Mouse (Mus musculus) right cerebral cortex, postnatal 25 days (tissue): Measurements from ENCODE around the gene Il10rb.
A peak's percentile ranks its signal among the peaks of the same experiment; 100 is the strongest.

ENCODE experiments used
- DNase-seq: peaks from one replicate; pipeline ENCODE4 v3.0.0; 2022

Il10rb gene

DNA sequence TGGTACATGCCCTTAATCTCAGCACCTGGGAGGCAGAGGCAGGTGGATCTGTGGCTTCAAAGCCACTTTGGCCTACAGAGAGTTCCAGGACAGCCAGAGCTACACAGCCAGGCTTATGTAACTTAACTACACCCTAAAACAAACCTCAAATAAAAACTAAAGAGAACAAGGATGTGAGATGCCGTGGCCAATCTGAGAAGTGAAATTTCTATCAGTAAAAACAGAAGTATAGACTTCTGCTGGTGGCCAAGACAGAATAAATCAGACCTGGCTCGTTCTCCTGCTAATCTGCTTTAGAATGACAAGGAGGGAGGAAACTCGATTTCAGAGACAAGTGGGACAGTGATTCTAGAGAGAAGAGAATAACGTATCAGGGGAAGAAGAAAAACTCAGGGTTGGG is 49.9 kb downstream of the Il10rb start:
- DNase-seq, result no peak

DNA sequence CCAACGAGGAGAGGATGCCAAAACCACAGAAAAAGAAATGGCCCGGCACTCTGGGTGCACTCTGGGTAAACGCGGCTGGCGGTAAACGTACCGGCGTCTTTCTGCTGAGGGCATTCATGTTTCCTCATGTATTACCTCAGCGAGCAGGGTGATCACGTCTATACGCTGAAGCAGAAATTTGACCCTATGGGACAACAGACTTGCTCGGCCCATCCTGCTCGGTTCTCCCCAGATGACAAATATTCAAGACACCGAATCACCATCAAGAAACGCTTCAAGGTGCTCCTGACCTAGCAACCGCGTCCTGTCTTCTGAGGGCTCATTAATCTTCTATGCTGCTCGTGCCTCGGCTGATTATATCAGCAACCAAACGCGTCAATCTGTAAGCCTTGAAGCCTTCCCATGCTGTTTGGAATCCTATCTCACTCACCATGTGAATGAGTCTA is 52.4 kb downstream of the Il10rb start:
- DNase-seq, result no peak

DNA sequence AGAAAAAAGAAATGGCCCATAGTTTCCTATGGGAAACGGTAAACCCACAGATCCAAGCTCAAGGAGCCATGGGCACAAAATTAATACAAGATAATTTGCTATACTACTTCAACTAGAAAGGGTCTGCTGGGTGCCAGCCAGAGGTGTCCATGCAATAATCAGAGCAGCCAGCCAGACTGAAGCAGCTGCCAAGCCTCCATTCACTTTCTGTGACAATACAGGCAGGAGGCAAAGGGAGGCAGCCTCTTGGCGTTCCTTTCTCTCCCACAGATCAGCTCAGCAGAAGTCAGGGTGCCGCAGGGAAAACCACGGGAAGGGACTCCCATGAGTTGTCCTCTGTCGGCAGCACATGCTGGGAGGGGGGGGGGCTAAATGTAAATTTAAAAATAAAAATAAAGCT is 53.0 kb downstream of the Il10rb start:
- DNase-seq, result no peak

DNA sequence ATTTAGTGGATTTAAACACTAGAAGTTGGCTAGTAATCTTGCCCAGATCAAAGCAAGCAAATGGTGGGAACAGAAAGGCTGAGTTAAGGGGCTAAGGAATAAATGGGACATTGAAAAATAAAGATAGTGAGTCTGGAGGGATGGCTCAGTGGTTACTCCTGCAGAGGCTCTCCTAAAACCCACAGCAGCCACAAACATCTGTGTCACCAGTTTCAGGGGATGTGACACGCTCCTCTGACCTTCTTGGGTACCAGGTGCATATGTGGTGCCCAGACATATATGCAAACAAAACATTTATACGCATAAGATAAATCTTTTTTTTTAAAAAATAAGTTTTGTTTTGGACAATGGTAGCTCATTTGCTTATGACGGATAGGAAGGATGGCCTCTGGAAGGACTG is 53.4 kb downstream of the Il10rb start:
- no peak for DNase-seq

DNA sequence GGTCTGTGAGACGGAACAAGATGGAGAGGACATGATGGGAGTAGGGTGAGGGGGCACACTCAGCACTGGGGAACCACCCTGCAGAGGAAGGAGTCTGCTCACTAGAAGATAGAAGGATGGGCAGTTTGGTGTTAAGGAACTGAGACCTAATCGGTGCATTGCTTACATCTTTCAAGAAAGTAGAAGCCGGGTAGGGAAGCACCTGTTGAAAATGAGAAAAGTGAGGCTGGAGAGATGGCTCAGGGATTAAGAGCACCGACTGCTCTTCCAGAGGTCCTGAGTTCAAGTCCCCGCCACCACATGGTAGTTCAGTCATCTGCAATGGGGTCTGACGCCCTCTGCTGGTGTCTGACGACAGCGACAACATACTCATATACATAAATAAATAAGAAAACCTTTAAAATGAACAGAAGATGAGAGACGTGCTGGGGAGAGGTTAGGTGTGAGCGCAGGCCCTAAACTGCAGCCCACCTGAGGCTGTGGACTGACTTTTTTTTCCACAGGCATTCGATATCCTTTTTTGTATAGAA is 53.9 kb downstream of the Il10rb start:
- DNase-seq, result no peak

DNA sequence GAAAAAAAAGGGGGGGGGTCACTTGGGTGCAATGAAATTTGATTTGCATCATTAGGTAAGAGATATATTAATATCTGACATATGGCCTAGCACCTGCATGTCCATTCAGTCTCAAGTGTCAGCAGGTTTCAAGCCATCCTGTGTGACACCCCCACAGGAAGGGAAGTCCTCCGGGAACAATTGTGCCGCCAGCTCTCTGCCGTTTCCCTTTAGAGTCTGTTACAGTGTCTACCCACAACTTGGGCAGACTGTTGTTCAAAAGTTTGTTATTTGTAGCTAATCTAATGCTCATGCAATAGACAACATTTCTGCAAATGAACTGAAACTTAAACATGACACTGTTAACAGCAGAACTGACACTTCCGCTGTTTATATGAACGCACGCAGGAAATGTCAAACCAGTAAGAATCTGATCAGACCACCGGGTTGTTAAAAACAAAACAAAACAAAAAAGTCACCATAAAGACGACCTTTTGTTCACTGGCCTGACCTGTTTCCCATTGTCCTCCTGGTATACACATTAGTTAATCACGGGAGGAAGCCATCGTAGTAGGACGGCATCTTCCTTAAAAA is 55.2 kb downstream of the Il10rb start:
- no peak for DNase-seq

DNA sequence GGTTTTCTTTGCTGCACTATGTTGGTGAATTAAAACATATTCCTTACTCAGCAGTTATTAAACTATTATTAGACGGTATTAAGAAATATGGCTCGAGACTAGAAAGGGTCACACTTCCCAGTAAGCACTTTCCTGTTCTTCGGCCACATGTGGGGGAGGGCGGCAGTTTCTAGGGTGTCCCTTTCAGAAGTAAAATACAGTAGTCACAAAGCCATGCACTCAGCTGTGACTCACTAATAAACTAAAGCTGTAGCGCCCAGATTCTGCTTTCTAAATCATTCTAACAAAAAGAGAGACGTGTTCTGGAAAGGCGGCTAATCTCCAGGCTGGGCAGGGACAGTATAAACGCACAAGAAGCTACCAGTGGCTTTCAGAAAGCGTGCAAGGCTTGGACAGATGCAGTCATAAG is 55.8 kb downstream of the Il10rb start:
- DNase-seq, result no peak

DNA sequence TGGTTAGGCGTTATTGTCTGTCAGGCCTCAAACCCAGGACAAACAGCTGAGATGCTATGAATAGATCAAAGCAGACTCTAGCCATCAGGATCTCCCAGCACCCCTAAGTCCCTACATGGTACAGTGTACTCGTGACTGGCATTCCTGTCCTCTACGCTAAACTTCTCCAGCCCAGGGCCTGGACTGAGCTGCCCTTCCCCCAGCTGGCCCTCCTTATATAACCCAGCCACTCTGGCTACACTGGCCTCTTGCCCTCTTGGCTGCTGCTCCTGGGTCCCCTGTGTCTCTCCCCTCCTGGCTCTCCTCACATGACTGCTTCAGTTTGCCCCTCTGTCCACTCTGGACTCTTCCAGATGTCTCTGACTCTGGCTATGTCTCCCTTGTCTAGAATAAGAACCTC is 56.7 kb downstream of the Il10rb start:
- no peak for DNase-seq

DNA sequence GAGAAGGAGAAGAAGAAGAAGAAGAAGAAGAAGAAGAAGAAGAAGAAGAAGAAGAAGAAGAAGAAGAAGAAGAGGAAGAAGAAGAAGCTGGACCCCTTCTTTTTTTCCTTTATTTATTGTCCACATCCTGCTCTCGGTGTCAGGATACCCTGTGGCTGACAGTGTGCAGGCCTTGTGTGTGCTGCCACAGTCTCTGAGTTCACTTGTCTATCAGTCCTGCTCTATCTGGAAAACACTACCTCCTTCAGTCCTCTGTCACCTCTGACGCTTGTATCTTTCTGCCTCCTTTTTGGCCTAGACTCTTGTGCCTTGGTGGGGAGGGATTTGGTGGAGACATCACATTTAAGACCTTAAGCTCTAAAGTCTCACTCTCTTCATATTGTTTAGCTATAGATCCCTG is 57.4 kb downstream of the Il10rb start:
- no peak for DNase-seq

DNA sequence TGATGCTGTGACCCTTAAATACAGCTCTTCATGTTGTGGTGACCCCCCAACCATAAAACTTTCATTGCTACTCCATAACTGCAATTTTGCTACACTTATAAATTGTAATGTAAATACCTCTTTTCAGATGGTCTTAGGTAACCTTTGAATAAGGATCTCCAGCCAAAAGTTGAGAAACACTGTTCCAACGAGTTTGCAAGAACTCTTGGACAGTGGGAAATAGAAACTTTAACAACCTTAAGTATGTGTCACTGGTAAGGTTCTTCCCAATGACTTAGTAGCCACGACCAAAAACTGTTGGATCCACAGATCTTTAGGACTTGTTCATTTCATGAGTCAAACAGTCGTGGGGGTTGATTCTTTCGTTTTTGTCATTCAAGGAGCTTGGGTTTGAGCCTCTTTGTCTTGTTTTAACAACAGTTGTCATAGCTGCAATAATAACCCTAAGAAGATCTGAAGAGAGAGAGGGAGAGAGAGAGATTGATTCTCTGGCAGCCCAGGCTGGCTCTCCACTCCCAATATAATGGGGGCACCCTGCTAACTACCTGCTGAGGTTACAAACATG is 58.0 kb downstream of the Il10rb start:
- DNase-seq, result no peak

DNA sequence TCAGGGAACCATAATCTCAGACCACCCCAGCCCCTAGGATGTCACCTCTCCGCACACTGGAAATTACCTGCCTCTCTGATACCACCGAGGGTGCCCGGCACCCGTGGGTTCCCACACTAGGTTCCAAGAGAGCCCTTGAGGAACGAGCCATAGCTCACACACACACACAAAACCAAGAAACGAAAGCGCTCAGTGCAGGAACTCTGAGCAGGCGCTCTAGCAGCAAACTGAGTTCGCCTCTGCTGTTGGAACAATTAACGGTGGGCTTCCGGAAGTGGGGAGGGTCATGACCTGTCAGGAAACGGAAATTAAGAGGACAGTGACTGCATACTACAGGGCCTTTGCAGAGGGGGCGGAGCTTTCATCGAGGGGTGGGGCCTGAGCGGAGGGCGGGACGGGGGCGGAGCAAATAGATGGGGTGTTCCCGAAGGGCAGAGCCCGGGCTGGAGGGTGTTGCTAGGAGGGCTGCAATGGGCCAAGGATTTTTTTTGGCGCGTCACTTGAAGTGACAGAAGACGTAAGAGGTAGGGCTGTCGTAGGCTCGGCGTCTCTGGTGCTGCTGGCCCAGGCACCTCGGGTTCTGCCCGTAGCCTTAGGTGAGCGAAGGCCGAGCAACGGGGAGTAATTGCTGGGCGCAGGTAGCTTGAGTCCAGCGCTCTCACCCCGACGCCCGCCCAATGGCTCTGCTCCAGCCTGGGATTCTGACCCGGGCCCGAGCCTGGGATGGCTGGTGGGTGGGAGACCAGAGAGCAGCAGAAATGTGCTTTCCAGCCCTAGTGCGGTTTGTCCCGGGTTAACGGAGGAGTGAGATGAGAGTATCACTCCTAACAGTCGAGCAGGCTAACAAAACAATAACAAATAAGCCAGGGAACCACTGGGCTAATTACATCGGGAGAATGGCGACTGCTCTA is 58.9 kb downstream of the Il10rb start:
- peak; percentile 80 for DNase-seq

DNA sequence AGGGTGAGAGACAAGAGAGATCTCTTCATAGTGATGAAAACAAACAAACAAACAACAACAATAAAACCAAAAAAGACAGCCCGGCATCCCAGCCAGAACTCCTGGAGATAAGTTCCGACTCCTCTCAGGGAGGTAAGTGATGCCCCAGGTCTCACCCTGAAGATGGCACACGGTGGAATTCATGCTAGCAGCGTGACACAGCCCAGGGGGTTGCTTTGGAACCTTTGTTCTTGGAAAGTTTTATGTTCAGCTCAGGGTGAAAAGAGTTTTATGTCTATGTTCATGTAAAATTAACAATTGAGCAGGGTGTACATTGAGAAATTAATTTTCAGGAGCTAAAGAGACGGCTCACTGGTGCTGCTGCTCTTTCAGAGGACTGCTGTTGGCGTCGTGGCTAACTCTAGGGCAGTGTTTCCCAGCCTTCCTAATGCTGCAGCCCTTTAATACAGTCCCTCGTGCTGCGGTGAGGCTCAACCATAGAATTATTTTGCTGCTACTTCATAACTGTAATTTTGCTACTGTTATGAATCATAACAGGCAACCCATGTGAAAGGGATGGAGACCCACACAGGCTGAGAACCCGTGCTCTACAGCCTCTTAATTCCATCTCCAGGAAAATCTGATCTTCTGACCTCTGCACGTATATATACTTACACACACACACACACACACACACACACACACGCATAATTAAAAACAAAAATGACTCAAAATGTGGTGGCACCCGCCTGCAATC is 59.7 kb downstream of the Il10rb start:
- no peak for DNase-seq

DNA sequence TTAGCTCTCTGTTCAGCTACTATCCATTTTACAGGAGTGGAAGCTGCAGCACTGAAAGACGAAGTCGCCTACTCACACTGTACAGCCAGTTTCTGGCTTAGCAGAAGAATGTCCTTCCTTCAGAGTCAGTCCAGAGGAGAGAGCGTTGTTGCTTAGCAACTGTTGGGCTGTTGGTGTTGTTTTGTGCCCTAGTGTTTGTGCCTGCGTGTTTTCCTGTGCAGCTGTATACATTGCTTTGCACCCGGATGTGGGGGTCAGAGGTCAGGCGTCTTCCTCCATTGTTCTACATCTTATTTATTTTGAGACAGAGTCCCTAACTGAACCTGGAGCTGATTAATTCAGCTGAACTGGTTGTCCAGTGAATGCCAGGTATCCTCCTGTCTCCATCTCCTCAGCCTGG is 60.6 kb downstream of the Il10rb start:
- DNase-seq, result no peak

DNA sequence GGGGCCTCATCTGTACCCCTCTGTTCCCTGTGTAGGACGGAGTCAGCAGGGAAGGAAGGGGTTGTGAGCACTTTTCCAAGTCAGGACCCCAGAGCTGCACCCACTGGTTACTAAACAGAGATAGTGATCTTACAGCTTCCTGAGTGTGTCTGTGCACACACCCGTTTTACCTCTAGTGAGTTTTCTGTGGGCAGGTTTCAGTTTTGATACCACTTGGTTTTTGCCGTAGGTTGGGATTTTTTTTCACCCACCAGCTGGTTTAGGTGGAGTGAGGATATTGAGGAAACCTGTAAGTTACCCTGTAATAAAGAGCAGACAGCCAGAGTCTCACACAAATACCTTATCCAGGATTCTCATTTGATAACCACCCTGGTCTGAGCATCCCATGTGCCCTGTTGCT is 64.5 kb downstream of the Il10rb start:
- no peak for DNase-seq

DNA sequence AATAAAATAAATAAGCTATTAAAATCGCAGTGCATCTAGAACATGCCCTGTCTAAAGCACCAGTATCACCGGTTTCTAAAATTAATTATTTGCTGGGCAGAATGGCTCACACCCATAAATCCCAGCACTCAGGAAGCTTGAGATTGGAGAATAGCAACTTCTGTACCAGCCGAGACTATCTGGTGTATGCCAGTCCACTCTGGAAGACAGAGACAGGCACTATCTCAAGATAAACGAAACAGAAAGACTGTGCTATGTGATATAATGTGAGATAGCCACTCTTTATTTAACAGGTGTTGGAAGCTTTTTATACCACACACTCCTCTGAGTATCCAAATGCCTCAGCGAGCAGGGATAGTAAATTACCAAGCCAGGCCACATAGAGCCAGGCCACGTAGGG is 65.5 kb downstream of the Il10rb start:
- DNase-seq, result no peak
